Mouse (Mus musculus) heart, embryonic 10.5 days (tissue): ENCODE measurements around the gene Lcp1. TPM values are rescaled to one million over a fixed set of nuclear protein-coding genes. Genes with fewer than 3 reads are reported as not detected.
"Not testable (repeated sequence)": the region's sequence is repeated elsewhere in the genome, so short reads cannot be mapped to it uniquely, and the experiment has no call there.

Experiments used
- DNase-seq: peaks from one replicate; pipeline ENCODE4 v3.0.0-alpha.2; 2017; ENCODE audit warnings: low spot score
- H3K27ac ChIP-seq: fragments of 300-500 bp; sonication (generic); 2 replicates; pipeline ENCODE4 v1.5.1; 2016; ENCODE audit warnings: mild to moderate bottlenecking
- H3K27me3 ChIP-seq: fragments of 300-500 bp; sonication (generic); 2 replicates; pipeline ENCODE4 v1.6.1; 2016; ENCODE audit warnings: mild to moderate bottlenecking; ENCODE audit not compliant: poor library complexity, insufficient read depth, severe bottlenecking
- H3K36me3 ChIP-seq: fragments of 300-500 bp; sonication (generic); 2 replicates; pipeline ENCODE4 v1.6.1; 2016; ENCODE audit warnings: mild to moderate bottlenecking, moderate library complexity
- H3K4me1 ChIP-seq: fragments of 300-500 bp; sonication (generic); 2 replicates; pipeline ENCODE4 v1.6.1; 2016; ENCODE audit warnings: mild to moderate bottlenecking
- H3K4me3 ChIP-seq: fragments of 300-500 bp; sonication (generic); 2 replicates; pipeline ENCODE4 v1.5.1; 2016; ENCODE audit warnings: mild to moderate bottlenecking, moderate library complexity
- H3K9me3 ChIP-seq: fragments of 300-500 bp; sonication (generic); 2 replicates; pipeline ENCODE4 v1.6.1; 2016; ENCODE audit warnings: mild to moderate bottlenecking, moderate library complexity
- WGBS: fragments of 180-500 bp; shearing (Covaris S2); methylation state at CpG from one replicate; pipeline ENCODE4 v1.1.7; 2016; 5-methylcytosine and 5-hydroxymethylcytosine counted together
- polyA plus RNA-seq: library from polyadenylated mRNA; unstranded; fragments of >200 nt; fragmentation: Nextera tagmentation; extraction: Ambion mirVana; gene quantifications from 2 replicates; pipeline ENCODE4 v1.2.1, GENCODE M21; 2016

Gene Lcp1
- polyA plus RNA-seq: 25.5 and 30.8 TPM in 2 replicates

DNA sequence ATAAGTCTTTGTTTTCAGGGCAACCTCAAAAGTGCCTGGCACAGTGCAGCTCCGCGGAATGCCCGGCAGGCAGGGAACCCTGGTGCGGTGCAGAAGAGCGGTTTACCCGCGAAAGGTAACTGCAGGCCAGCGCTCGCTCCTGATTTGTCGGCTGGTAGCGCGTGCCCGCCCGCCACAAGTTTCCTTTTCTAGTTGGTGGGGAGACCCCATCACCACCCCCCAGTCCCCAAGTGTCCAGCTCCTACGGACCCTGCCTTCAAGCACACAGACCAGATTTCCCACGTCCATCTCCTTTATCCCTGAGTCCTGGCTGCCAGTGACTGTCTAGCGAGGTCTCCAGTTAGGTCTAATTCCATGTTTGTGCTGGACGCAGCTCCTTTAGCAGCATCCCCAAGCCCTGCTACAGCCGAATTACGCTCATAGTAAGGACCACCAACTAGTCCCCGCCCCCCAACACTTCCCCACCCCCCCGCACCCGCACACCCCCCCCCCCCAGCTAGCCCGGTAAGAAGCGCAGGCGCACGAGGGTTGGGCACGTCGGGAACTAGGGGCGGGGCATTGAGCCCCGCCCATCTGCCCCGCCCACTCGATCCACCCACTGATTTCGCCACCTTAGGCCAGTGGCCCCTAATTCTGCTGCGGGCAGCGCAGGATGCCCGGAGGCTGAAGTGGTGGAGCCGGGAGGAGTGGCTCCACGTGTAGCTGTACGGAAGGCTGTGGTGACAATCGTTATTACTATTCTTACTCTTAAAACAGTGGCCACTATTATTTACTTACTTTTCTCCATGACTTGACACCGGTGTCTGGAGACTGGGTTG lies at the start of gene Lcp1, which contains the start of gene Lrrc63:
Gene Lcp1, plus strand, starts transcription at position 601 of the 818 bp plus-strand sequence.
Gene Lrrc63, minus strand, starts transcription at position 381 of the 818 bp plus-strand sequence.
- H3K27ac ChIP-seq: peak within 1 kb of the TSS; percentile 86
- H3K36me3 ChIP-seq: no peaks in the 10 kb centered on the region
- WGBS: under 1% methylated on average over 40 of the region's 42 CpGs
- H3K4me1 ChIP-seq: no peaks in the 10 kb centered on the region
- peak; percentile 93 for DNase-seq
- H3K4me3 ChIP-seq: peak within 1 kb of the TSS; percentile 70
- no peaks in the 10 kb centered on the region for H3K9me3 ChIP-seq
- H3K27me3 ChIP-seq: peaks cover 8% of the 10 kb centered on the region; the same call in 1 of the 2 replicates

DNA sequence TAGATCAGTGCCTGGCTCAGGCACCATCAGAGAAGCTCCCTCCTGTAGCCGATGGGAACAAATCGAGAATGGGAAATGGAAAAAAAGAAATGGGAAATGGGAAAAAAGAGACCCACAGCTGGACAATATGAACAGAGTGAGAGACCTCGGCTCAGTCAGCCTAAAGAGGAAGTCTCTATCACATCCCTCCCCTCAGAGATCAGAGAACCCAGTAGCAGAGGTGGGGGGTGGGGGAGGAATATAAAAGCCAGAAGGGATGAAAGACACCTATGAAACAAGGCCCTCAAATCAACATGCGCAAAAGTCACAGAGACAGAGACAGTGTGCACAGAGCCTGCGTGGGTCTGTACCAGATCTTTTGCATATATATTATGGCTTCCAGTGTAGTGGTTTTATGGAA lies 27.9 kb upstream of the Lcp1 start:
- Histone ChIP-seq H3K9me3 (no peaks in the 10 kb centered on the region), H3K27ac (no peak overlapping the region), H3K4me1 (no peaks in the 10 kb centered on the region), H3K27me3 (no peaks in the 10 kb centered on the region), H3K4me3 (no peak overlapping the region), H3K36me3 (no peaks in the 10 kb centered on the region)
- 79% methylated on average over 5 of the region's 5 CpGs for WGBS
- DNase-seq: no peak

DNA sequence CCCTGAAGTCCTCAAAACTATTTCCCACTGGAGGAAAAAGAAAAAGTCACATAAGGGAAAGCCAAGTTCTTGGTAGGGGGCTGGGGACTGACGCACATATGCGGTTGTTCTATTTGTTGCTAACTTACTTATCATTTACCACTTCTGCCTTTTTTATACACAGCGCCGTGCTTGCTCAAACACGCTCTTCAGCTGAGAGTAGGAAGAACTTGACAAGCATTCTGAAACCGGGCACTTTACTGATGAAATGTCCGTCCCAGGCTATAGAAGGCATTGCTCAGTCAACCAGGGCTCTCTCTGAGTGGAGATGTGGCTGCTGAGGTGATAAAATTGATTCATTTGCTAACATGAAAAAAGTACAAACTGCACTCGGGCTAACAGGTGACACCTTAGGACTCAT lies 9.2 kb upstream of the Lcp1 start:
- Histone ChIP-seq H3K36me3 (no peaks in the 10 kb centered on the region), H3K27ac (no peak overlapping the region), H3K4me1 (no peaks in the 10 kb centered on the region), H3K4me3 (no peak overlapping the region), H3K27me3 (no peaks in the 10 kb centered on the region), H3K9me3 (no peaks in the 10 kb centered on the region)
- 82% methylated on average over 8 of the region's 8 CpGs for WGBS
- DNase-seq: no peak

DNA sequence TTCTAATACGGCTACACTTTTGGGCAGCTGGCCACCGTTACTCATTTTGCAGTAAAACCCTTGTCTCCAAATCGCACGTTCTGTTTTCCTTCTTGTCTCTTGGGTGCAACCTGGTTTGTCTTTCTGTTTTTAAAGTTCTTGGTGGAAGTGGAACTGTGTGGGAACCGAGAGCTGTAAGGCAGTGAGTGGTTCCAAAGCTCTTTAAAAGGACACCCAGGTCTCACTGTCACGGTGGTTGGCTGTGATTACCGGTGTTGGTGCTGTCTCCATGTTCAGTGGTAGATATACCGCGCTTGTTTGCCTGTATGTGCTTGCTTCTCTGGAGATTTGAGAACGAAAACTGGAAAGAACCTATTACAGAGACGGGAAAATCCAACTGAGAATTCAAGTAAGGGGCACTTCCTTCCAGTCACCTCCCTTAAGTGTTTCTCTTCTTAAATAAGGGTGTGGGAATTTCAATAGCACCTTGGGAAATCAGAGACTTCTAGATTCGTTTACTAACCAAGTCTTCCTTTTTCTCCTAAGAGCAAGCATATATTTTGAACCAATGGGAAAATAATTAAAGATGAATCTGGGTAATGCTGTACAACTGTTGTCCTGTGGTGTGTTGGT lies 529 bp downstream of the Lcp1 start:
- Histone ChIP-seq H3K4me3 (peak overlapping the region; percentile 70), H3K27me3 (peaks cover 8% of the 10 kb centered on the region; the same call in 1 of the 2 replicates), H3K4me1 (peaks cover 3% of the 10 kb centered on the region; the same call in 1 of the 2 replicates), H3K27ac (peak overlapping the region; percentile 86; the same call in 1 of the 2 replicates), H3K9me3 (no peaks in the 10 kb centered on the region), H3K36me3 (no peaks in the 10 kb centered on the region)
- no peak for DNase-seq
- WGBS: 6% methylated on average over 12 of the region's 12 CpGs

DNA sequence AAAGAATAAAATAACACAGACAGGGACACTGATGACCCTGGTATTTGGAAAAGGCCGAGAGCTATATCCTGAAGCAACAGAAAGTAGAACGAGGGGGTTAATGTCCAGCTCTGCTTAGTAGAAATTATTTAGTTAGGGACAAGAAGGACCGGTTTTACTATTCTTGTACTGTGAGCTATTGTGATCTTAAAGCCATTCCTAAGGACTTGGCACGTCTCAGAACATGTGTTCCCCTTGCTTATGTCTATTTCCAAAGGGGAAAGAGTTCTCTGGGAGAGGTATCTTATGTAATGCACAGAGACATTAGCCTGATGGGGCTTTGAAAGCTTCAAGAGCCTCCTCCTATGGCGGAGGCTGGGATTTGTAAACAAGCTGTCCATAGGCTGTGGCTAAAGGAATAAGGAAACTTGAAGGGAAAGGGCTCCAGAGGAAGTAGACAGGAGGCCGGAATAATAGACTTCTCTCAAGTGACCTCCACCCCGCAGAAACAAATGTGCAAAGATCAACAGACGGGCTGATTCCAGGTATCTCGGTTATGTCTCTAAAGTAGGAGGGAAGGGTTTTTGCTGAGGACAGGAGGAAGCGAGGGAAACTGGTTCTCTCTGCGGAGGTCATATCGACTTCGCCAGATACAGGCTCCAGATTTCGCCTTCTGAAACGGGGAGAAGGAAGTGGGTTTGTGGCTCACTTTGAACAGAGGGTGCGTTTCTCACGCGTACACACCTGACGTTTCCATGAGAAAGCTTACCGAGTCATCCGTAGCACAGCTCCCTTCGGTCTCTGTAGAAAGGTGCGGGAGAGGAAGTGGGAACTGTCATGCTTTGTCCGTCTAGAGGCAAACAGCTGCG lies 5.4 kb downstream of the Lcp1 start:
- DNase-seq: no peak
- Histone ChIP-seq H3K9me3 (no peaks in the 10 kb centered on the region), H3K27me3 (peaks cover 12% of the 10 kb centered on the region; the same call in 1 of the 2 replicates), H3K27ac (peak overlapping the region; percentile 56; the same call in 1 of the 2 replicates), H3K4me3 (0 out of 2 replicates have a peak overlapping the region, but pooled peaks have one; percentile 10), H3K4me1 (peaks cover 18% of the 10 kb centered on the region), H3K36me3 (no peaks in the 10 kb centered on the region)
- WGBS: 66% methylated on average over 25 of the region's 25 CpGs

DNA sequence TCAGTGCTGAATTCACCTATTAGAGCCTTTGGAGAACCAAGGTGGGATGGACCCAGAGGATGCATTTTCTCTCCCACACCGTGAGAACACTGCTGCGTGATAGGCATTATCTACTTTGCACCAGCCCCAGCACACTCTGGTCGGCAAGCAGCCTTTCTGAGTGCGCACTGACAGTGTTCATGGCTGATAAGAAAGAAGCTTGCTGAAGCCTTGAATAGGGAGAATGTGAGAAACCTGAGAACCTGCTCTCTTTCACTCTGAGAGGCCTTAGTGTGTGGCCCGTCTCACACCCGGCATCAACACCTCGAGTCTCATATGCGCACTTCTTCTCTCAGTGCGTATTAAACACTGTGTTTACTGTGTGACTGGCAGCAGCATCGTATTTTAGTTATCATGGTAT lies 7.6 kb downstream of the Lcp1 start:
- H3K27ac ChIP-seq: peak overlapping the region; percentile 44; the same call in 1 of the 2 replicates
- H3K9me3 ChIP-seq: no peaks in the 10 kb centered on the region
- no peaks in the 10 kb centered on the region for H3K36me3 ChIP-seq
- H3K27me3 ChIP-seq: 0 out of 2 replicates have a peak, but pooled peaks cover 4% of the 10 kb centered on the region
- peaks cover 18% of the 10 kb centered on the region for H3K4me1 ChIP-seq
- 17% methylated on average over 10 of the region's 10 CpGs for WGBS
- no peak overlapping the region; the same call in 1 of the 2 replicates for H3K4me3 ChIP-seq
- DNase-seq: peak; percentile 95

DNA sequence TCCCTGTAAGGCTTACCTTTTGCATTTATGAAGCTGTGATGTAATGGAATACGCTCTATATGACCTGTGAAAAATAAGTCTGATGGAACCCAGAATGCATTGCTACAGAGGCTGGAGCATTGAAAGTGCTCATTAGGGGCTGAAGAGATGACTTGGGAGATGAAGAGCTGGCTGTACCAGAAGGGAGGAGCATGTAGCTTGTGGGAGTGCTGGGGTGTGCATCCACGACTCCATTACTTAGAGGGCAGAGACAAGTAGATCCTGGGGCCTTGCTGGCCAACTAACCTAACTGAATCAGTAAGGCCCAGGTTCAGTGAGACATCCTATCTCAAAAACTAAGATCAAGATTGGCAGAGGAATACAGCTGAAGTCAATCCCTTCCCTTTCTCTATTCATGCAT lies 8.3 kb downstream of the Lcp1 start:
- Histone ChIP-seq H3K4me3 (no peak overlapping the region), H3K36me3 (no peaks in the 10 kb centered on the region), H3K4me1 (peaks cover 18% of the 10 kb centered on the region), H3K27ac (peak overlapping the region; percentile 44; the same call in 1 of the 2 replicates), H3K27me3 (0 out of 2 replicates have a peak, but pooled peaks cover 4% of the 10 kb centered on the region), H3K9me3 (no peaks in the 10 kb centered on the region)
- DNase-seq: no peak
- whole genome bisulfite sequencing: 70% methylated on average over 2 of the region's 2 CpGs

DNA sequence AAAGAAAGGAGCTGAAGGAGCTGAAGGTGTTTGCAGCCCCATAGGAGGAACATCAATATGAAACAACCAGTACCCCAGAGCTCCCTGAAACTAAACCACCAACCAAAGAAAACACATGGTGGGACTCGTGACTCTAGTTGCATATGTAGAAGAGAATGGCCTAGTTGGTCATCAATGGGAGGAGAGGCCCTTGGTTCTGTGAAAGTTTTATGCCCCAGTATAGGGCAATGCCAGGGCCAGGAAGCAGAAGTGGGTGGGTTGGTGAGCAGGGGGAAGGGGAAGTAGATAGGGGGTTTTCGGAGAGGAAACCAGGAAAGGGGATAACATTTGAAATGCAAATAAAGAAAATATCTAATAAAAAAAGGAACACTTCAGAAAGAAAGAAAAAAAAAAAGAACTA lies 16.8 kb downstream of the Lcp1 start:
- not testable (repeated sequence) for H3K9me3 ChIP-seq, H3K36me3 ChIP-seq
- WGBS: 80% methylated on average over 2 of the region's 2 CpGs

DNA sequence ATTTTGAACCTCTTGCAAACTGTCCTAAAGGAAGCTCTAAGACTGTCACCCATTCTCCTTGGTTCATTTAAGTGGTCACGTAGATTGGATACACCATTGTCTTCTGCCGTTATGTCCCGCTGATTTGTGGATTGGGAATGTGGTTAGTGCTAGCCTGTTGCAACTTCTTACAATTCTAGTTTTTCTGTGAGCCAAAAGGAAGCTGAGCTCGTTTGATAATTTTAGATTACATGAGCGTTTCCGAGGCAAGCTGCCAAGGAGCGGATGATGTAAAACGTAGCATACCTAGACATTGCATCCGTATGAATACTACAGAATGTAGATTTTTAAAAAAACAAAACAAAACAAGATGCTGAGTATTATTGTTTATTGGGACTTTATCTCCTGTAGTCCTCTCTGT lies 17.3 kb downstream of the Lcp1 start:
- 68% methylated on average over 9 of the region's 9 CpGs for WGBS
- no peaks in the 10 kb centered on the region for H3K27me3 ChIP-seq
- no peaks in the 10 kb centered on the region for H3K36me3 ChIP-seq
- H3K27ac ChIP-seq: no peak overlapping the region
- no peak overlapping the region for H3K4me3 ChIP-seq
- peak; percentile 47 for DNase-seq
- H3K9me3 ChIP-seq: no peaks in the 10 kb centered on the region
- no peaks in the 10 kb centered on the region for H3K4me1 ChIP-seq

More for the DNA sequence above, 16.8 kb downstream of the Lcp1 start:
- peak; percentile 53 for DNase-seq
- H3K27me3 ChIP-seq, H3K4me3 ChIP-seq, H3K27ac ChIP-seq, H3K4me1 ChIP-seq: not testable (repeated sequence)

DNA sequence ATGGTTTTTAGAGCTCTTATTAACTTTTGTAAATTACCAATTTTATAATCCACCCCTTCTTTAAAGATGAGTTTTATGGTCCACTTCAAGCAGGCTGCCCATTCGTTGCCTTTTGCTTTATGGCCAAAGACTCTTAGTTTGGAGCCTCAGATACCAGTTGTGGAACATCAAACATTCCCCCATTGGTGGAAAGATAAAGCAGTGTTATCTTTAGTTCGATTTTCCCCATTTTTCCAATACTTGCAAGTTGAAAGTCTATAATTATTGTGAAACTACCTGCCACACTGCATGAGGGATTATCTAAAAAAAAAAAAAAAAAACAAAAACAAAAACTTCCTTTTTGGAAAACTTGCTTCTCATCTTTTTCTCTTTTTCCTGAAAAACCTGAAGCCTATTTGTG lies 19.8 kb downstream of the Lcp1 start:
- DNase-seq: no peak
- WGBS: 55% methylated on average over 2 of the region's 2 CpGs

DNA sequence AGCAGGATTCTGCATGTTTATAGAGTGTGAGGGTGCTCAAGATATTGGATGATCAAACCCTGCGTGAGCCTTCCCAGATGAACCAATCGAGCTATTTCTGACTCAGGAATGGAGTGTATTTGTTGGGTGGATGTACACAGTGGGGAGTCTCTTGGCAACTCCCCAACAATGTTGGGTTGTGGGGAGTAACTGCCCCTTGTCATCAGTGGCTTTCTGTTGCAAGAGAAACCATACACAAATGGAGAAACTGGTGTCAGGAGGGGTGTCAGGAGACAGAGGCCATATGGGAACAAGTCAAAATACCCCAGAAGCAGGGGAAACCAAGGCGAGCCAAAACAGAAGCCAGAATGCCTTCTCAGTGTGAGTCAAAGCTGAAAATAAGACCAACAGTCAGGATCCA lies 20.2 kb downstream of the Lcp1 start:
- H3K9me3 ChIP-seq: no peaks in the 10 kb centered on the region
- H3K4me1 ChIP-seq: no peaks in the 10 kb centered on the region
- no peaks in the 10 kb centered on the region for H3K27me3 ChIP-seq
- 67% methylated on average over 3 of the region's 3 CpGs for WGBS
- no peaks in the 10 kb centered on the region for H3K36me3 ChIP-seq
- no peak overlapping the region for H3K4me3 ChIP-seq
- DNase-seq: peak; percentile 75
- no peak overlapping the region for H3K27ac ChIP-seq

More for the DNA sequence above, 19.8 kb downstream of the Lcp1 start:
- Histone ChIP-seq H3K36me3 (no peaks in the 10 kb centered on the region), H3K9me3 (no peaks in the 10 kb centered on the region), H3K27ac (no peak overlapping the region), H3K4me1 (no peaks in the 10 kb centered on the region), H3K4me3 (no peak overlapping the region), H3K27me3 (no peaks in the 10 kb centered on the region)

DNA sequence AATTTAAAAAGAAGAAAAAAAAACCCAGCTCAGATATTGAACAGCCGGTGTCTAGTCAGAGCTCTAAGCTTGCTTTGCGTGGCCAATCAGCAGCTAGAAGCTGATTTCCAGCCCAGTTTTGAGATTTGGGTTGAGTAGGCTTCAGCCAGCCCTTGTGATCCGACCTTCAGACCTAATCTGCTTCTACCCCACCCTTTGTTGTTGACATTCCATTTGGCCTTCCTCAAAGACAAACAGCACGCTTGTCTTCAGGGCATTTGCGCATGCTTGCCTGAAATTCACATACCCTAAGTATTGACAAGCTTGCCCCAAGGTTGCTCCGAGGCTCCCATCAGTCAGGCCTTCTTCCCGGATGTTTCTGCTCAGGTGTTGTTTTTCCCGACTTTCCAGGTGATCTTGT lies 23.6 kb downstream of the Lcp1 start:
- WGBS: 75% methylated on average over 8 of the region's 8 CpGs
- H3K27ac ChIP-seq: no peak overlapping the region
- H3K27me3 ChIP-seq: no peaks in the 10 kb centered on the region
- H3K4me1 ChIP-seq: no peaks in the 10 kb centered on the region
- no peaks in the 10 kb centered on the region for H3K9me3 ChIP-seq
- no peaks in the 10 kb centered on the region for H3K36me3 ChIP-seq
- no peak for DNase-seq
- no peak overlapping the region for H3K4me3 ChIP-seq
